Mouse (Mus musculus): ENCODE results near the gene Smim23. TPM values are rescaled to one million over a fixed set of nuclear protein-coding genes. Genes with fewer than 3 reads are reported as not detected.

The Smim23 gene
- not detected in 2 replicates for polyA plus RNA-seq (2014; fragmentation: Nextera tagmentation; extraction: Ambion mirVana)

DNA sequence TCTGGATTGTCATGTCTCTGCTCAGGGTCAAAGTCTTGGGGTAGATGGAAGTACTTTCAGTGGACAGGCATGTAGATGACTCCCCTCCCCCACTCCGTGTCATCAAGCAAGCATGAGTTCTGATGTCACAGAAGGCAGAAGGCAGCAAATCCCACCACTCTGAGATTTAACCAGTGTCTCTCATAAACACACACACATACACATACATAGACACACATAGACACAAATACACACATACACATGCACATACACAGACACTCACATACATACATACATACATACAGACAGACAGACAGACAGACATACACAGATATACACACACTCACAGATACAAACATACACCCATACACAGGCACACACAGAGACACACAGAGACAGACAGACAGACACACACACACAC lies at the start of gene Smim23:
Gene Smim23, minus strand, starts transcription at position 101 of the 400 bp plus-strand sequence.
- H3K4me3 ChIP-seq (ENCODE audit: low read depth, low read length): no peak within 1 kb of the TSS
- no peaks in the 10 kb centered on the region for H3K4me1 ChIP-seq (ENCODE audit: control insufficient read depth, insufficient read depth, low read length)
- no peak within 1 kb of the TSS for H3K9ac ChIP-seq (ENCODE audit: low read length)
- no peak within 1 kb of the TSS for H3K4me2 ChIP-seq
- DNase-seq (ENCODE audit: low spot score, missing footprints): no peak
- ATAC-seq (ENCODE audit: low FRiP score): no peak
- H3K27me3 ChIP-seq (ENCODE audit: control insufficient read depth, insufficient read depth, low read length): no peaks in the 10 kb centered on the region
- no peaks in the 10 kb centered on the region for H3K36me3 ChIP-seq (ENCODE audit: control insufficient read depth, insufficient read depth, low read length)
- no peak within 1 kb of the TSS for H3K27ac ChIP-seq (ENCODE audit: low read depth, low read length)
- H3K9me3 ChIP-seq (ENCODE audit: control insufficient read depth, low read length): no peaks in the 10 kb centered on the region
- 83% methylated on average over 1 of the region's 1 CpGs for WGBS

DNA sequence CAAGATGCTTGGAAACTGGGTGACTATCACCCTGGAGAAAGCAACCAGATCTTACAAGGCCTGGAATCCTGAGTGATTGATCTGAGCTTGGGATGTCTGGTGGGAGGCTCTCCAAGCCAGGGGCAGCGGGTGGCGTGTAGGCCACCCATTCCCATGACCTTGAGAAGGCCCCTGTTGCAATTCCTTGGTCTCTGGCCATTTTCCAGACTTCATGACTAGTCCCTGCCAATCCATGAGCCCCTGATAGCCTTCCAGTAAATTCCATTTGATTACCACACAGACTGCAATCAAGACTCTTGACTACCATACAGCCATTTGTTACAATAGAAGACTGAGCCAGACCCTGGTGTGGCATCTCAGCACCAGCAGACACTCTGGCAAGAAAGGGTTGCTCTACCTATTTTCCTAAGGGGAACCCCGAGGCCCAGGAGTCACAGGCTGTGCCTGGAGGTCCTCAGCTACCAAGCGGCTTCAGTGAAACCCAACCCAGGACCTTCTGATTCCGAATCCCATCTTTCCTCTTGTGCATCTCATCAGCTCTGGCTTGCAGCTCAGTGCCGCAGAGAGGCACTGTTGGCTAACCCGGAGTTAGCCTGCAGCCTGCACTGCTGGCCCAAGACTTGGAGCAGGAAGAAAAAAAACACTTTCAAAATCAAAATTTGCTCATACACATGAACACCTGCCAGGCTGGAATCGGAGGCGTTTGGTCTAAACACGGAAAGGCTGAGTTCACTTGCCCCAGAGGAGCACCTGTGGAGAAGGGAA lies 44.4 kb upstream of the Smim23 start:
- Histone ChIP-seq H3K27me3 (ENCODE audit: control insufficient read depth, insufficient read depth, low read length) (no peaks in the 10 kb centered on the region), H3K4me3 (ENCODE audit: low read depth, low read length) (no peak overlapping the region), H3K9ac (ENCODE audit: low read length) (no peak overlapping the region), H3K4me1 (ENCODE audit: control insufficient read depth, insufficient read depth, low read length) (no peaks in the 10 kb centered on the region), H3K9me3 (ENCODE audit: control insufficient read depth, low read length) (no peaks in the 10 kb centered on the region), H3K27ac (ENCODE audit: low read depth, low read length) (no peak overlapping the region), H3K4me2 (no peak overlapping the region), H3K36me3 (ENCODE audit: control insufficient read depth, insufficient read depth, low read length) (no peaks in the 10 kb centered on the region)
- ATAC-seq (ENCODE audit: low FRiP score) (no peak), DNase-seq (ENCODE audit: low spot score, missing footprints) (no peak)
- WGBS: 82% methylated on average over 10 of the region's 10 CpGs

DNA sequence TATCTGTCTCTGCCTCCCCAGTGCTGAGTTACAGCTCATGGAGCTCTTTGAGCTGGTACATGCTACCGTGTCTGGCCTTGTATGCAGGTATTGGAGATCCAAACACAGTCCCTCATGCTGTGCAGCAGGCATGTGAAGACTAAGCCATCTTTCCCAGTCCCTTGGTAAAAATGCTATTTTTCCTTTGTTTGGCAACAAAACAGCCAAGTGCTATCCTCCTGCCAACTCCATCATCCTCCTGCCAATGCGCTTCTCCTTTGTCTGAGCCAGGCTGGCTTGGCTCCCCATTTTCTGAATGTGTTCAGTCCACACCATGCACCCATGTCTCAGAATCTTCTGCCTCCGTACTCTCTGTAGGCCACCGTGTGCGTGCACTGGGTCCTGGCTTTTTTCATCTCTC lies 40.2 kb upstream of the Smim23 start:
- no peaks in the 10 kb centered on the region for H3K9me3 ChIP-seq (ENCODE audit: control insufficient read depth, low read length)
- H3K4me3 ChIP-seq (ENCODE audit: low read depth, low read length): no peak overlapping the region
- WGBS: 91% methylated on average over 5 of the region's 5 CpGs
- no peak overlapping the region for H3K27ac ChIP-seq (ENCODE audit: low read depth, low read length)
- H3K9ac ChIP-seq (ENCODE audit: low read length): no peak overlapping the region
- H3K4me2 ChIP-seq: no peak overlapping the region
- no peaks in the 10 kb centered on the region for H3K27me3 ChIP-seq (ENCODE audit: control insufficient read depth, insufficient read depth, low read length)
- no peak for DNase-seq (ENCODE audit: low spot score, missing footprints)
- H3K36me3 ChIP-seq (ENCODE audit: control insufficient read depth, insufficient read depth, low read length): no peaks in the 10 kb centered on the region
- no peak for ATAC-seq (ENCODE audit: low FRiP score)
- H3K4me1 ChIP-seq (ENCODE audit: control insufficient read depth, insufficient read depth, low read length): no peaks in the 10 kb centered on the region

DNA sequence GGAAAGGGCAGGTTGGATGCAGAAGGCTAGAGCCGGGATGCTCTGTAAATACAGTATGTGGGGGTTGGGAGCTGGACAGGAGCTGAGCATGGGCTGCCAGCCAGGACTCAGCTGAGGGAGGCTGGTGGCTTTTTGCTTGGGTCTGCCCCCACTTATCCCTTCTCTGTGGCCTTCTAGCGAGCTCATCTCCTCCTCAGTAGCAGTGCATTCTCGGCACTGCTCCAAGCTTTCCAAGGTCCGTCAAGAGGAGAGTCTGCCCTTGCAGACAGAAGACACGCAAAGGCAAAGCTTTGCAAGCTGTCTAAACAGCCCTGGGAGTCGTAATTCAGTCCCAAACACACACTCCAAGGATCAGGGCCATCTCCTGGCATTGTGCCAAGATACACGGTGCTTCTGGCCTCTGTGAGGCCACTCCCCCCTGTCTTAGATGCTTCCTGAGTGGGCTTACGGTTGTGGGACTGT lies 33.0 kb upstream of the Smim23 start:
- Histone ChIP-seq H3K27me3 (ENCODE audit: control insufficient read depth, insufficient read depth, low read length) (no peaks in the 10 kb centered on the region), H3K36me3 (ENCODE audit: control insufficient read depth, insufficient read depth, low read length) (no peaks in the 10 kb centered on the region), H3K4me2 (no peak overlapping the region), H3K9me3 (ENCODE audit: control insufficient read depth, low read length) (no peaks in the 10 kb centered on the region), H3K27ac (ENCODE audit: low read depth, low read length) (no peak overlapping the region), H3K4me3 (ENCODE audit: low read depth, low read length) (no peak overlapping the region), H3K4me1 (ENCODE audit: control insufficient read depth, insufficient read depth, low read length) (no peaks in the 10 kb centered on the region), H3K9ac (ENCODE audit: low read length) (no peak overlapping the region)
- DNase-seq (ENCODE audit: low spot score, missing footprints): no peak
- no peak for ATAC-seq (ENCODE audit: low FRiP score)
- WGBS: 56% methylated on average over 8 of the region's 8 CpGs

DNA sequence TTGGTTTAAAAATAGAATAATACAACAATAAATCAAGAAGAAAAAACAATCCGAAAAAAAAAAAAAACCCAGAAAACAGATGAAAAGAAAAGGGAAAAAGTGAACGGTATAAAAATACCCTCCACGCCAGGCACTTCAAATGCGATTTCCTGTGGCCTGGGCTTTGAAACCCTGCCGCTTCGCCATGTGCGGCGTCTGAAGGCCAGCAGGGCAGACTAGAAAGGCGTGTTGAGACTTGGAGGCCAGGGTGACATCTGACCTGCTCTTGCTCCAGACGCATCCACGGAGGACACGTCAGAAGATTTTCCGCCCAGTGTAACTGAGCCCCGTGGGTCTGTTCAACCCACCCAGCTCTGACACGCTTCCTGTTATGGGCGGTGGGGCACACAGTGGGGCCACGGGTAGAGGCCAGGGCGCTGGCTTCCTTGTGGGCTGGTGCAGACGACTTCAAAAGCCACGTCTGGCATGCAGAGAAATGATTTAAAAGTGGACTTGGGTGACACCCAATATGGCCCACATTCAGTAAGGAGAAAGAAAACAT lies 22.3 kb upstream of the Smim23 start:
- 76% methylated on average over 20 of the region's 20 CpGs for WGBS
- Histone ChIP-seq H3K9ac (ENCODE audit: low read length) (no peak overlapping the region), H3K27ac (ENCODE audit: low read depth, low read length) (no peak overlapping the region), H3K4me2 (no peak overlapping the region), H3K9me3 (ENCODE audit: control insufficient read depth, low read length) (no peaks in the 10 kb centered on the region), H3K4me1 (ENCODE audit: control insufficient read depth, insufficient read depth, low read length) (no peaks in the 10 kb centered on the region), H3K27me3 (ENCODE audit: control insufficient read depth, insufficient read depth, low read length) (no peaks in the 10 kb centered on the region), H3K4me3 (ENCODE audit: low read depth, low read length) (no peak overlapping the region), H3K36me3 (ENCODE audit: control insufficient read depth, insufficient read depth, low read length) (no peaks in the 10 kb centered on the region)
- DNase-seq (ENCODE audit: low spot score, missing footprints): no peak
- ATAC-seq (ENCODE audit: low FRiP score): no peak

DNA sequence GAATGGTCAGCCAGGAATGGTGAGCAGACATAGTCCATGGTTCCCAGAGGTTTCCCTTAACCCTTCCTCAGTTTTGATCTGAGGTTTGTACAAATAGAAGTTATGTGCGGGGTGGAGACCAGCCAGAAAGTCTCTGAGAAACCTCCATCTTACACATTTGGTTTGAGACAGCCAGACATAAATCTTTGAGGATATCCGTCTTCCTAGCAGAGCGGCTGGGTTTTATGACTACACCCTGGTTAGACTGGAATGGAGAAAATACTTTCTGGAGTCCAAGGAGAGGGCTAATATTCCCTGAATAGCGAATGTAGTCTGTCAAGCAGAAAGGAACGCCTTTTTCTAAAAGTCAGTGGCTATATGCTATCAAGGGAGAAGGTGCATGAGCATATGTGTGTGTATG lies 16.8 kb upstream of the Smim23 start:
- no peak overlapping the region for H3K27ac ChIP-seq (ENCODE audit: low read depth, low read length)
- H3K36me3 ChIP-seq (ENCODE audit: control insufficient read depth, insufficient read depth, low read length): no peaks in the 10 kb centered on the region
- ATAC-seq (ENCODE audit: low FRiP score): no peak
- no peak overlapping the region for H3K4me2 ChIP-seq
- H3K9me3 ChIP-seq (ENCODE audit: control insufficient read depth, low read length): no peaks in the 10 kb centered on the region
- no peak overlapping the region for H3K4me3 ChIP-seq (ENCODE audit: low read depth, low read length)
- no peak overlapping the region for H3K9ac ChIP-seq (ENCODE audit: low read length)
- H3K4me1 ChIP-seq (ENCODE audit: control insufficient read depth, insufficient read depth, low read length): no peaks in the 10 kb centered on the region
- WGBS: 92% methylated on average over 5 of the region's 5 CpGs
- H3K27me3 ChIP-seq (ENCODE audit: control insufficient read depth, insufficient read depth, low read length): no peaks in the 10 kb centered on the region
- DNase-seq (ENCODE audit: low spot score, missing footprints): no peak

DNA sequence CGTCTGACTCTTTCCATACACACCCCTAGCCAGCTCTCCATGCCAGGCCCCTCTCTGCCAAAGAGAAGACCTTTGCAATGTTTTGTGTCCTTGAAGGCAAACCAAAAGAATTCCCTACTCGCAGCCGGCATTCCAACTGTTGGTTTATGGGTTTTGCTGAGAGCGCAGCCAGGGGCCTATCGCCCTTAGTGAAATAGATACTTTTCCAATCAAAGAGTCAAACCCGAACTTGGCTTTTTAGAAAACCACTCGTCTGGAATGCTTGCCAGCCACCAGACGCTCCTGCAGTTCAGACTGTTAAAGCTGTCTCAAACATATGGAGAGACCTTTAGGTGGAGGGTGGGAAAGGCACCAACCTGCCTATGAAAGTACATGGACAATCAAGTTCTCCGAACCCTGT lies 15.9 kb upstream of the Smim23 start:
- 86% methylated on average over 9 of the region's 9 CpGs for WGBS
- no peak overlapping the region for H3K4me2 ChIP-seq
- H3K4me1 ChIP-seq (ENCODE audit: control insufficient read depth, insufficient read depth, low read length): no peaks in the 10 kb centered on the region
- H3K27me3 ChIP-seq (ENCODE audit: control insufficient read depth, insufficient read depth, low read length): no peaks in the 10 kb centered on the region
- no peaks in the 10 kb centered on the region for H3K9me3 ChIP-seq (ENCODE audit: control insufficient read depth, low read length)
- no peaks in the 10 kb centered on the region for H3K36me3 ChIP-seq (ENCODE audit: control insufficient read depth, insufficient read depth, low read length)
- no peak overlapping the region for H3K4me3 ChIP-seq (ENCODE audit: low read depth, low read length)
- no peak for ATAC-seq (ENCODE audit: low FRiP score)
- no peak overlapping the region for H3K9ac ChIP-seq (ENCODE audit: low read length)
- no peak for DNase-seq (ENCODE audit: low spot score, missing footprints)
- no peak overlapping the region for H3K27ac ChIP-seq (ENCODE audit: low read depth, low read length)

DNA sequence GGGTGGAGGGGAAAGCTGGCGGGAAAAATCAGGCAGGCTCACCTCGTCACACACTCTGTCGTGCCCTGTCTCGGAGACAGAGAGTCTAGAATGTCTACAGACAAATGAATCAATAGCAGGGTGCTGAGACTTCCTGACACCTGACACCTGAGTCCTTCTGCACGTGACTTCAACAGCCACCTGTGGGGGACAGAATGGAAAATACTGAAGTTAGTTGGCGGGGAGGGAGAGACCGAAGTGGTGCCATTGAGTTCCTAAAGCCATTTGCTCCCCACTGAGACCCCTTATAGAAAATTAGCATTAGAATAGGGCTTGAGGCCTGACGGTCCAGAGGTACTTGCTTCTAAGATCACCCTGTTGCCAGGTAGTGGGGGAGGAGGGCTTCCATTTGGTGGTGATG lies 10.6 kb upstream of the Smim23 start:
- DNase-seq (ENCODE audit: low spot score, missing footprints) (no peak), ATAC-seq (ENCODE audit: low FRiP score) (no peak)
- Histone ChIP-seq H3K27ac (ENCODE audit: low read depth, low read length) (no peak overlapping the region), H3K9me3 (ENCODE audit: control insufficient read depth, low read length) (no peaks in the 10 kb centered on the region), H3K9ac (ENCODE audit: low read length) (no peak overlapping the region), H3K27me3 (ENCODE audit: control insufficient read depth, insufficient read depth, low read length) (no peaks in the 10 kb centered on the region), H3K4me3 (ENCODE audit: low read depth, low read length) (no peak overlapping the region), H3K4me2 (no peak overlapping the region), H3K4me1 (ENCODE audit: control insufficient read depth, insufficient read depth, low read length) (no peaks in the 10 kb centered on the region), H3K36me3 (ENCODE audit: control insufficient read depth, insufficient read depth, low read length) (no peaks in the 10 kb centered on the region)
- 22% methylated on average over 8 of the region's 8 CpGs for WGBS

DNA sequence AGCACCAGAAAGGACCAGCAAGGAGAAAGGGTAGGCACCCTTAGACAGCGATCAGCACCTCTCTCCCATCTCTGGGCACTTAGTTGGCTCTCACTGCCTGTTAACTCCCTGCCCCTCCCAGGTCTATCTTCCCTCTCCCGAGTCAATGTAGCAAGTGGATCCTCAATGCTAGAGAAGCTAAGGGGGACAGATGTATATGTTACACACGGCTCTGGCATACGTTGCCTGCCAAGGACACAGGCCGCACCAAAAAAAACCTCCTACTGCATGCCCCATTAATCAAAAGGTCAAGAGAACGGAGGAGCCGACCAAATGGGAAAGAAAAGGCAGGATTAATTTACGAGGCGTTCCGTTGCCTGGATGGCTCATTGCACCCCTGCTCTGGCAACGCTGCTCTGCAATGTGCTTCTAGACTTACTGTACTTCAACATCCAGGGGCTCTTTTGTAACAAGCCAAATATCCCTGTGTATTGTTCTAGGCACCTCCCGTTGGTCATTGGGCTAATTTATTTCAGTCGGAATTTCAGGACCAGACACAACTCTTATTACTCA lies 10.0 kb upstream of the Smim23 start:
- ATAC-seq (ENCODE audit: low FRiP score): no peak
- no peak for DNase-seq (ENCODE audit: low spot score, missing footprints)
- Histone ChIP-seq H3K4me3 (ENCODE audit: low read depth, low read length) (no peak overlapping the region), H3K27me3 (ENCODE audit: control insufficient read depth, insufficient read depth, low read length) (no peaks in the 10 kb centered on the region), H3K9ac (ENCODE audit: low read length) (no peak overlapping the region), H3K4me2 (no peak overlapping the region), H3K4me1 (ENCODE audit: control insufficient read depth, insufficient read depth, low read length) (no peaks in the 10 kb centered on the region), H3K9me3 (ENCODE audit: control insufficient read depth, low read length) (no peaks in the 10 kb centered on the region), H3K27ac (ENCODE audit: low read depth, low read length) (no peak overlapping the region), H3K36me3 (ENCODE audit: control insufficient read depth, insufficient read depth, low read length) (no peaks in the 10 kb centered on the region)
- 47% methylated on average over 13 of the region's 13 CpGs for WGBS

Data from midbrain, embryonic 11.5 days (tissue).